Mouse (Mus musculus) cerebellum, adult (tissue): ENCODE data around the gene Ptpn5.

Experiments
- ATAC-seq: cut with Nextera tagmentation; 2 replicates; pipeline ENCODE4 v1.9.2; 2017; ENCODE audit warnings: mild to moderate bottlenecking, moderate library complexity, mixed read lengths; ENCODE audit not compliant: insufficient number of reproducible peaks, low FRiP score, low TSS enrichment

The Ptpn5 gene

DNA sequence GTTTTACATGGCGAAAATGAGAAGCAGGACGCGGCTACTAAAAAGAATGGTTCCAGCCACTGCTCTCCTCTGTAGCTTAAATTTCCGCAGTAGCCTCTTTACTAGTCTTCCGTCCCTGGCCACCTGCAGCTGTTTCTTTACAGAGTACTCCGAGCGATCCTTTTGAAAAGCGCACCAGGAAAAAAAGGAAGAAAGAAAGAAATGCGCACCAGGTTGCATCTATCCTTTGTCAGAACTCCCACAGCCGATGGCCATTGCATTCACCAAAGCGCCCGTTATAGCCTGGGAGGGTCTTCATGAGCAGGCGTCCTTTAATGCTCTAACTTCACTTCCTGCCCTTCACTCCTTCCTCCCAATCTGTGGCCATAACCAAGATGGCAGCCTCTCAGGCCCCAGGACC lies at the start of gene Ptpn5:
TSS of gene Ptpn5 (minus strand) at position 354 of the 400 bp plus-strand sequence.
- ATAC-seq, result no peak

DNA sequence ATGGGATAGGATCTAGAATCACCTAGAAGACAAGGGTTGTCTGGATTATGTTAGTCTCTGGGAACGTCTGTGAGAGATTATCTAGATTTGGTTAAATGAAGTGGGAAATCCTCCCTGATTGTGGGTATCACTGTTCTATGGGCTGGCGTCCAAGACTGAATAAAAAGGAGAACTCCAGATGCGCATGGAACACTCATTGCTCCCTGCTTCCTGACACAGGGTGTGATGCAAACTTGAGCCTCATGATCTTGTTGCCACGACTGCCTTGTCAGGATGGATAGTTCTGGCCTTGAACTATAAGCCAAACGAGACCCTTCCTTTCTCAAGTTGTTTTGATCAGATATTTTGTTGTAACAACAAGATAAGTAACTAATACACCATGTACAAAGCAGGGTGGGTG lies 37.3 kb upstream of the Ptpn5 start:
- ATAC-seq, result no peak

DNA sequence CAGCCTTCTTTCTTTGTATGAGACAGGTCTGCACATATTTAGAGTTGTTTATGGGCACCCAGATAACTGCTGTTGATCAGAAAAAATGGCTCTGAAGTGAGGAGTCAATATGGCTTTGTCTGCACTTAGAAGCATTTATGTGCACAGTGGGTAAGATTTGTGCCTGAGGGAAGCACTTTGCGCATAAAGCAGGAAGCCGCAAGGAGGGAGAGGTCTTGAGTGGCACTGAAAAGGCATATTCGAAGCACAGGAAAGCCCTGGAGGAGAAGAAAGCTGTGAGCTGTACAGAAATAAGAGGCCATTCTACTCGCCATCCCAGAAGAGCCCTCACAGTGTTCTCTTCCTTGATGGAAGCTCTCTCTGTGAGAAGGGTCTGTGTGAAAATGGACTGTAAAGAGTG lies 31.5 kb upstream of the Ptpn5 start:
- ATAC-seq, result no peak

DNA sequence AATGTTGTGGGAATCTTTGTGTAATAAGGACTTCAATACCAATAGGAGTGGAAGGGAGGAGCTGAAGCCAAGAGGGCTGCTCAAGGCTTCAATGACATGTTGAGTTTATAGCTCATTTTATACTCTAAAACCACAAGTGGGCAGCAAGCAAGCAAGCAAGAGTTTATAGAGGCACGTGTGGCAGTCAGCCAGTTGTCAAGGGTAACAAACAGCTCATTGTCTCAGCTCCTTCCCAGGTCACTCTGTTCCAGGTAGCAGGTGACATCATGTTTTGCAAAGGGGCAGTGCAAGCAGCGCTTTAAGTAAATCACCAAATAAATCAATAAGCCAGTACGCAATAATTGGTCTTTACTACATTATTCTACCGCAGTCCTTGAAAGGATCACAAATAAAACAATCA lies 29.7 kb upstream of the Ptpn5 start:
- ATAC-seq, result no peak

DNA sequence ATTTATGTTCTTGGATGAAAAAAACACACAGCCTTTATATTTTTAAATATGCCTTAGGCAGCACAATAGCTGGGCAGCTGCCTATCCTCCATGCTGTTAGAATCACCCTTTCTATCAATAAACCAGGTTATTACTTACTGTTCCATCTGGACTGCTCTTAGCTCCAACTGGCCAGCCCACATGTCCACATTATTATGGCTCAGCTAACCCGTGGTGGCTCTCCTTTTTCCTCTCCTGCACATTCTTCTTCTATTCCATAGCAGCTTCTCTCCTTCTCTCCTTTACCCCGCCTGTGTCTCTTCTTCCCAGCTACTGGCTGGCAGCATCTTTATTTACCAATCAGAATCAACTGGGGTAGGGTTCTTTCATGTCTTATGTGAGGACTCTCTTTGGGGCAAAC lies 25.0 kb upstream of the Ptpn5 start:
- no peak for ATAC-seq

DNA sequence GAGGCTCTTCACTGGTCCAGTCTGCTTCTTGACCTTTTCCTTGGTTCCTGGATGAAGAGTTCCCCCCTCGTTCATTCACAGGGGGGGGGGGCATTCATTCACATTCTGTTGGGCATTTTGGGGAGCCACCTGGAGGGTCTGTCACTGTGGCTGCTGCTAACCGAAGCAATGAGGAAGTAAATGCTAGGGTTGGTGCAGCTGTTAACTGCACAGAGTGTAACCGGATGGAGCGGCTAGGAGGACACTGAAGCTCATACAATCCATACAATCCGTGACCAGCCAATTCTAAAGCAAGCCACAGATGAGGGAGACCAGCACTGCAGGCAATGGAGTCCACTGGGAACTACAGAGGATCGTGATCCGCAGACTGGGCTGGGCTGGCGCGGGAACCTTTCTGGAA lies 24.3 kb upstream of the Ptpn5 start:
- no peak for ATAC-seq

DNA sequence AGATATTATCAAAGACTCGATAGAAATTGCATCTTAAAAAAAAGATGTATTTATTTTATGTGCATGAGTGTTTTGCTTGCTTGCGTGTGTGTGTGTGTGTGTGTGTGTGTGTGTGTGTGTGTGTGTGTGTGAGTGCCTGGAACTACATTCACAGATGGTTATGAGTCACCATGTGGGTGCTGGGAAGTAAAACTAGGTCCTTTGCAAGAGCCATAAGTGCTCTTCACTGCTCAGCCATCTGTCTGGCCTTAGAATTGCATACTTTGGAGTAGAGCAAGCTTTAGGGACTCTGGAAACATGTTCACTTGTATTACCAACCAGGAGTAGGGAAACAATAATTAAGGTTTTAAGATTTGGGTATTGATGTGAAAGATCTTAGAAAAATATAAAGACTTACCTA lies 22.4 kb upstream of the Ptpn5 start:
- no peak for ATAC-seq

DNA sequence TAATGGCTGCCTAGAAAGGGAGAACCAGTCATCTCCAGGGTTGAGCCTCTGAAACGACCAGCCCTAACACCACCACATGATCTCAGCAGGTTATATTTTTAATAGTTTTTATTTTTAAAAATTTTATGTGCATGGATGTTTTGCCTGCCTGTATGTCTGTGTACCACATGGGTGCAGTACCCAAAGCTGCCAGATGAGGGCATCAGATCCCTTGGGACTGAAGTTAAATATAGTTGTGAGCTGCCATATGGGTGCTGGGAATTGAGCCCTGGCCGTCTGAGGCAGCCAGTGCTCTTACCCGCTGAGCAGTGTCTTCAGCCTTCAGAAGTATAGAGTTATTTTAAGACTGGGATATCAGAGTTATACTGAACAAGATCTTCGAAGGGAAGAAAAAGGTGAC lies 21.9 kb upstream of the Ptpn5 start:
- ATAC-seq, result no peak

DNA sequence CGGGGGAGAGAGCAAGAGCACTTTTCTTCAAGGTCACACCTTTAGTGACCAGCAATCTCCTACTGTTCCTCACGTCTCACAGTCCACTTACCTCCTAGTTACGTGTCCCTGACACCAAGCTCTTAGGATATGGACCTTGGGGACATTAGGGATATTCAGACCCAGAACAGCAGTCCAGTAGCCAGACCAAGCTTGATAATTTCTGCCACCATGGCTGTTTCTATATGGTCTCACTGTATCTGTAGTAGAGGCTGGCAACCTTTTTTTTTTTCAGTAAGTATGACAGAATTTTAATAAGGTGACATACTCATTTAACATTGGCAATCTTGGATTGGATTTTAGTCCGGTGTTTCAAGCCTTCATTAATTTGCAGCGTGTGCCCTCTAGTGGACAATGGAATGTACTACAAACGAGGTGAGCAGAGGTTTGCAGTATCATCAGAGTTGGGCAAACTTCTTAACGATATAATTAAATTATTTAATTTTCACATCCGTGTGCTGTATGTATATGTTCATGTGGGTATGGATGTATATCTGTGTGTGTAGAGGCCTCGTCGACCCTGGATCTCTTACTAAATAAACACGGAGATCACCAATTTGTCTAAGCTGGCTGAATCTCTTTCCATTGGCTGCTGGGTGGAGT lies 17.1 kb upstream of the Ptpn5 start:
- ATAC-seq, result no peak

DNA sequence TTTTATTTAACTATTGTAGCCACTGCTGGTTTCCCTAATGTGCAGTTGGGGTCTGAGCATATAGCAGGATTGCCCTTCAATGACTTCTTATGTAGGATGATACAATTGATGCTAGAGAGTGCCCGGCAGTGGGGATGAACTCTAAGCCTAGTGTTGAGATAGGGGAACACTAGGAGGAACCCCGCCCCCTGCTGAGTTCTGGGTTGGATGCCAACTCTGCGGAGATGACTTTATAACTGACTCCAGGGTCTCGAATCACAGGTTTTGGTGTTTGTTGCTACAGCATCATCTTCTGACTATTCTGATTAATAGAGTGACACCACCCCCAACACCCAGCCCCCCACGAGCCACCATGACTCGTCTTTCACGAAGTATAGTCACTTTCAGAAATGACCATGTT lies 14.8 kb upstream of the Ptpn5 start:
- ATAC-seq, result no peak

DNA sequence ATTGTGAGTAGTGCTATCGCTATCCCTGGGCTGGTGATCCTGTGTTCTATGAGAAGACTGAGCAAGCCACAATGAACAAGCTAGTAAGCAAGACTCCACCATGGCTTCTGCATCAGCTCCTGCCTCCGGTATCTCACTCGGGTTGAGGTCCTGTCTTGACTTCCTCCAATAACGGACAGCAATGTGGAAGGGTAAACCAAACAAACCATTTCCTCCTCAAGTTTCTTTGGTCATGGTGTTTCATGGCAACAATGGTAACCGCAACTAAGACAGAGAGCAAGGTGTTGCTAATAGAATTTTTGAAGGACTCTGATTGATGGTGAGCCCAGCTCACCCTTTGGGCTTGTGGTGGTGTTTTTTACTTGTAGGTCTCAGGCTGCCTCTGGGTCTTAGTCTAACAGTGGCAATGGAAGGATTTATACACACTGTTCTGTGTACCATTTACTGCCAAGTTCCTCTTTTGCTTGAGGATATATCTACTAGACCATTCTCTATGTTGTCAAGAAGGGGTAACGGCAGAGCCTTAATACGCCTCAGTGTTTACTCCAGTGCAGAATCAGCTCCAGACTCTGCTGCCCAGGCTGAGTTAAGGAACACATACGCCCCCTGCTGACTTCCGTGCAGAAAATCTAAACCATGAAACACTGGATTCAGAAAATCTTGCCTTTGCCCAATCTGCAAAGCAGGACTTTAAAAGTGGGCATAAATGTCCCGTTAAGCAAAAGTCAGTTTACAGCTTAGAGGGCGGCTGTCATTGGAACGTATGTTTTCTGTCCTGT lies 12.7 kb upstream of the Ptpn5 start:
- ATAC-seq, result no peak

DNA sequence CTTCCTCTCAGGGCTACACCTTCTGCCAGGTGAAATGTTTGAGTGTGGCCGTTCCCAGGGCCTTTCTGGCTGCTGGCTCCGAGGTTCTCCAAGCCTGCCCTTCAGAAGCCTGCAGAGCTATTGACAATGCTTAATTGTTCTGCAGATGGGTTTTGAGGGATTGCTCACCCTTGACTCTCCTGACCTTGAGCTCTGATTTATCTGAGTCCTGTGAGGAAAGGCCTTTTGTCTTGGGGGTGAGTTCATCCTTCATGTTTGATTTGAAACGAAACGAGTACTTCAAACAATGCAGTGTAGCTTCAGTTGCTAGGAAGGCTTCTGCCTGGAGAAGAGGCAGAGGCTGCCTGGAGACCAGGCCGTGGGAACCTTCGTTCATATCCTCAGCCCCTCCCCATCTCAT lies 10.8 kb upstream of the Ptpn5 start:
- no peak for ATAC-seq

DNA sequence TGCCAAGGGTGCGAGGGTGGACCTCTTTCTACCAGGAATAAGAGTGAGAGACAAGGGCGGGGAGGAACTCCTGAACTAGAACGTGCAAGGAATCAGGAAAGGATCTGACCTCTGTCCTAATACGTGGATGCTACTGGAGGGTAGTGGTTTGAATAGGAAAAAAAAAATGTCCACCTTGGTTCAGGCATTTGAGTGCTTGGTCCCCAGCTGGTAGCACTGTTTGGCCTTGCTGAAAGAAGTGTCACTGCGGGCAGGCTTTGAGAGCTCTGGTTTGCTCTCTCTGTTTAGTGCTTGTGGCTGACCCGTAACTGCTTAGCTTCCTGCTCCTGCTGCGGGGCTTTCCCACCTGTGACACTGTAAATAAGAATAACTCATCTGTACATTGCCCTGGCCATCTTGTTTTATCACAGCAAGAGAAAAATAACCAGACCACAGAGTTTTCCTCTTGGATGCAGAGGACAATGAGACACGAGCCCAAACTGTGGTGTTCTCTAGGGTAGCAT lies 6.4 kb upstream of the Ptpn5 start:
- no peak for ATAC-seq

DNA sequence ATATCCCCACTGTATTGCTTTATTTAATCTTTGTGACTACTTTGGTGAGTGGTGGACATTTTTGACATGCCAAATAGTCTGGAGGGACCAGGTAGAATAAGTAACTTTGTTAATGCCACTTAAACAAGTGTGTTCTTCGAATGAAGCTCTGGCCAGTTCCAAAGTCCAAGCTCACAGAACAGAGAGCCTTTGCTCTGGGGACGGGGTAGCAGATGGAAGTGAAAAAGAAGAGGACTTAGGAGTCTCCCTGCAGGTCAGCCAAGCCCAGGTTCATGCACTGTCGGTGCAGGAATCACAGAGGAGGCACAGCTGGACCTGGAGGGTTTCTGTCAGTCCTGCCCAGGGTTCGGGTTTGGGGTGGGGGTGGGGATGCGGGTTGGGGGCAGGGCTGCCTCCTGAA lies 1.1 kb upstream of the Ptpn5 start:
- no peak for ATAC-seq

DNA sequence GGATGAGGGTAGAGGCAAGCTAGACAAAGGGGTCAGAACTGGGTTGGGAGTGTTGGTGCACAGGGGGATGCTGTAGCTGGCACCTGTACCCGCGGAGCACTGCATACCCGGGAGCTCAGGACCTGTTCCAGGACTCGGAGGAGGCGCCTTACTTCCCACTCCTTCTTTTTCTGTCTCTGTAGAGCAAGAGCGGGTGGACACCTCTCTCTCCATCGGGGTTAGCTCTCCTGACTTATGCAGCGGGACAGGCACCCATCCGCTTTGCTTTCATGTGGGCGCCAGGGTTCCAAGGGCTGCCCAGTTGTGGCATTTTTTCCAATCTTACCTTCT lies 588 bp downstream of the Ptpn5 start:
- ATAC-seq, result no peak

DNA sequence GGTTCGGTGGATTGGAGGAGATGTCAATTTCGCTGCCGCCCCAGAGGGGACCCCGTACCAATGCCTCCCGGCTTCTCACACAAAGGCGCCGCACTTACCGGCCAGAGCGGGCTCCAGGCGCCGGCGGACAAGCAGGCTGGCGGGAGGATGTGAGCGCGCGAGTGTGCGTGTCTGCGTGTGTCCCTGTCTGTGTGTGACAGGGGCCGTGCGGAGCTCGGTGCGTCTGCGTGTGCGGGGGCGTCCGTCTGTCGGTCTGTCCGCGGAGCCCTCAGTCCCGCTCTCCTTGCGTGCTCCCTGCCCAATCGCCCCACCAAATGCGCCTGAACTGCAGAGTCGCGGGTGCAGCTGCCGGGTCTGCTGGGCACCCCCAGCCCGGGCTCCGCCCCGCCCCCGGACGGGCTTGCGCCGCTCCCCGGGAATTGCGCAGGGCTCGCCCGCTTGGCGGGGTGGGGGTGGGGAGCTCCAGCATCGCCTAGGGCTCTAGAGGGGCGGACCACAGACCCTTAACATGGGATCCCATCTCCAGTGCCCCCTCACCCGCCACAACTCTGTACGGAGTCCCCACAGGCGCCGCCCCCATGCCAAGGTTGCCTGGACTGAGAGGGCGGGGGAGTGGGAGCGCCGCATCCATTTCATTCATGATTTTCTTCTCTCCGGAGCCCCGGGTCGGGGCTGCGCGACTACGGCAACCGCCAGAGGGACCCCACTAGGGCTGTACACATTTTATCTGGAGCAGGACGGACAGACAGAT lies 1.1 kb downstream of the Ptpn5 start:
- ATAC-seq, result peak; percentile 26; the same call in 1 of the 2 replicates

DNA sequence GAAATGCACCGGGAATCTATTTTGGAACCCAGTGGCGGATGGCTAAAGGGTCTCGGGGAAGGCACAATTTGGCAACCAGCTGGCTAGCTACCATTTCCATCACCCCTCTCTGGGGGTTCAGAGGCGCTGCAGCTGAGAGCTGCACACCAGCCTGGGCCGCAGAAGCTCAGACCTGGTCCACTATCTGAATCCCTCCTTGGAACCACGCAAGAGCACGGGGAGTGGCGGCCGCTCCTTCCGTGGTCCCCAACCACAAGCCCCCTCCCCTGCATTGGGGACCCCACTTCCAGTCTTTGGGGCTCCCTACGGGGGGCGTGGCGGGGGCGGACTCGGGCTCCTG lies 1.7 kb downstream of the Ptpn5 start:
- ATAC-seq, result no peak

DNA sequence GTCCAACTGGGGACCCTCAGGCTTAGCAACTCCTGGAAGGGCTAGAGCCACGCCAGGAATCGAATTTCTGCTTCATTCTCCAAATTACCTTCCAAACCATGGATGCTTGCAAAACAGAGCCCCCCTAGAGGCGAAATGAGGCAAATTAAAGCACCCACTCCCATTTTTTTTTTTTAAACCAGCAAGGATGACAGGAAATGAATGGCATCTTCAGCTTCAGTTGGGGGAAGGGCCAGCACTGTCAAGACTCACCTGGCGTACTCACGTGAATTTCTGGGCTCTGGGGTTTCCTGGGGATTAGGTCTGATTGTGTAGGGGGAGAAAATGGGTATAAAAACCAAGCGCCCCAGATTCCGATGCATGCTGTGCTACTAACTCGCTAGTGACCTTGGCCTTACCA lies 2.2 kb downstream of the Ptpn5 start:
- ATAC-seq, result no peak

DNA sequence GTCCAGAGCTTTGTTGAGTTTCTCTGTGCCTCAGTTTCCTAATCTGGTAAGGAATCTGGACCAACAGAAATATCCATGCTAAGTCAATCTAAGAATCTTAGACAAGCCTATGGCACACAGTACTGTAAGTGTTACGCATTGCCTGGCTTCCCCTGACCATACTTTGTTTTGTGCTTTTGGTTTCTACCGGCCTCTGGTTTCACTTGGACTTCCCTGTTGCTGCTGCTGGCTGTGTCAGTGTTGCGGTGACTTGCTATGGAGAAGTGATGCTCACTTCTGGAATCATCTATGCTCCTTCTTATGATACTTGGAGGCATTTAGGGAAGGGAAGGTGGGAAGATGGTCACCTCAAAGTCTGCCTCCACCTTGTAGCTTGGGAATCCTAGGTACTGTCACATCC lies 11.5 kb downstream of the Ptpn5 start:
- ATAC-seq, result no peak

DNA sequence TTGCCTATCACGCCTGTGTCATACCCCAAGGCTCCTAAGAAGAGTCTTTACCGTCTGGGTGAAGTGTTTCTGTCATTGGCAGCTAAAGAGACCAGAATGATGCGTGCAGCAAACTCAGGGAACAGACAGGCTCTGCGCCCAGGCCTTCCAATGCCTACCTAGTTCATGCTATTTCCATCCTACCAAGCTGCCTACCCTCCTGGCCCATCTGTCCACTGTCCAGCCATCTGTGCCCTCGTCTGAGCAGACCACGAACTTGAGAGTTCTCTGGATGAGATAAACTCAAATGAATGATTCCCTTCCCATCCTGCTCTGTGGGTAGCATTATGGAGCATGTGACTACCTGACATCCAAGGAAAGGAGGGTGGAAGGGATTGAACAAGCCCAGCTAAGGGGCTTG lies 16.8 kb downstream of the Ptpn5 start:
- no peak for ATAC-seq

DNA sequence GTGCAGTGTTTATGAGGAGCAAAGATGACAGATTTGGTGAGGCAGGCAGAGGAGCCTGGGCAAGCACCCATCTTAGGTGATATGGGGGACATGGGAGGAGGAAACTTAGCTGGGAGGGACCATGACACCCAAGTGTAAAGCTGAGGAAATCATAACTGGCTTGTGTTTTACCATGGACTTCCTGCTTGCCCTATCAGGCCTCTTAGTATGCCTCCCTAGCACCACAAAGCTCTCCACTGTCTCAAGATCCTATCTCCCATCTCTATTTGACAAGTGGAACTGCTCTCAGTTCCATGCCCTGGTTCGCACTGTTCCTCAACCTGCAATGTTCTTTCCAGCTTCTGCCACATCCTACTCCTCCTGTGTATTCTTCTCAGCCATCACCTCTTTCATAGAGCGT lies 18.0 kb downstream of the Ptpn5 start:
- ATAC-seq, result no peak

DNA sequence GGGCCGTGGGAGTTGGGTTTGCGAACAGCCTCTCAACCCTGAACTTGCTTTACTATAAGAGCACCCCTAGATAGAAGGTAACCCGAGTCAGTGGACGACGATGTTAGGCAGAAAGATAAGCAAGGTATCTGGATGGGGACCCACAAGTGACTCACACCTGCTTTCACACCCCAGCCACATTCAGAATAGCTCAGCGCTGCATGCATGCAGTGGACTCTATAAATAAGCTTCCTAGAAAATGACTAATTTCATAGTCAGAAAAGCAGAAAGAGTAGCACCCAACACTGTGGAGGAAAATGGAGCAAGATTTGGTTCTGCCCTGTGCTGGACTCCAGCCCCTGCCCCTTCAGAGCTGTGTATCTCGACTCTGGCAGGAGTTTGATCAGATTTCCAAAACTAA lies 20.1 kb downstream of the Ptpn5 start:
- ATAC-seq, result no peak
